Mouse (Mus musculus) CH12.LX (cell line): Measurements from ENCODE around the gene Nfix. TPM values are rescaled to one million over a fixed set of nuclear protein-coding genes. Genes with fewer than 3 reads are reported as not detected.

Experiments used
- DNase-seq: peaks from one replicate; pipeline ENCODE4 v3.0.0-alpha.2; 2013; ENCODE audit errors: extremely low read depth
- H3K27ac ChIP-seq: 2 replicates; pipeline ENCODE4 v1.5.1; 2012; ENCODE audit warnings: low read depth, mild to moderate bottlenecking, control low read depth, moderate library complexity; ENCODE audit not compliant: insufficient read depth
- H3K27me3 ChIP-seq: replicated peaks from 2 replicates; pipeline ENCODE3; 2012; ENCODE audit warnings: inconsistent platforms
- H3K36me3 ChIP-seq, 2 experiments: replicated peaks in 1 of 2; 2 replicates each; pipeline versions ENCODE3 to v1.6.1; 2012; ENCODE audit warnings: inconsistent platforms in 1 of 2, low read length in 1 of 2, mild to moderate bottlenecking in 1 of 2, mixed read lengths in 1 of 2, moderate library complexity in 1 of 2; ENCODE audit not compliant: control insufficient read depth in 1 of 2, insufficient read depth in 1 of 2
- H3K4me1 ChIP-seq, 2 experiments: 2 replicates each; pipeline ENCODE4 v1.6.1; 2012; ENCODE audit warnings: inconsistent platforms in 1 of 2, moderate library complexity in 1 of 2; ENCODE audit not compliant: insufficient read depth in 2 of 2, control insufficient read depth in 1 of 2
- H3K4me2 ChIP-seq: 2 replicates; pipeline ENCODE4 v1.6.1; 2012; ENCODE audit warnings: low read depth, mild to moderate bottlenecking, control low read depth; ENCODE audit not compliant: poor library complexity, insufficient read depth, severe bottlenecking
- H3K4me3 ChIP-seq, 3 experiments: fragments of 150-350 bp in 1 of 3; sonication (generic) in 1 of 3; replicated peaks in 1 of 3; 2 replicates each; pipeline versions ENCODE3 to v1.5.1; 2011 to 2012; ENCODE audit warnings: low read depth in 2 of 3, low read length in 2 of 3, mild to moderate bottlenecking in 2 of 3, moderate library complexity in 2 of 3, control low read depth in 1 of 3, improper control_type of control experiment in 1 of 3, inconsistent platforms in 1 of 3, mixed read lengths in 1 of 3; ENCODE audit not compliant: poor library complexity in 1 of 3
- H3K79me2 ChIP-seq: replicated peaks from 2 replicates; pipeline ENCODE4 v1.6.1; 2012; ENCODE audit warnings: mild to moderate bottlenecking, moderate library complexity; ENCODE audit not compliant: control insufficient read depth, poor library complexity, insufficient read depth, severe bottlenecking; ENCODE audit errors: extremely low read depth
- H3K9ac ChIP-seq: 2 replicates; pipeline ENCODE4 v1.6.1; 2012; ENCODE audit warnings: low read depth, mild to moderate bottlenecking, control low read depth, moderate library complexity; ENCODE audit not compliant: insufficient read depth
- H3K9me3 ChIP-seq: replicated peaks from 2 replicates; pipeline ENCODE3; 2012; ENCODE audit warnings: low read length, inconsistent platforms, mixed read lengths
- CHD1 ChIP-seq: IDR thresholded peaks from 2 replicates; pipeline ENCODE4 v1.6.1; 2012; ENCODE audit warnings: low read depth, low read length, improper control_type of control experiment, inconsistent platforms
- CTCF ChIP-seq, 2 experiments: IDR thresholded peaks in 1 of 2; conservative IDR thresholded peaks in 1 of 2; 2 replicates each; pipeline ENCODE4 v1.5.1; 2011 to 2012; ENCODE audit warnings: low read depth in 2 of 2, low read length in 2 of 2, improper control_type of control experiment in 1 of 2, inconsistent platforms in 1 of 2, mild to moderate bottlenecking in 1 of 2, moderate library complexity in 1 of 2
- ETS1 ChIP-seq: conservative IDR thresholded peaks from 2 replicates; pipeline ENCODE4 v1.6.1; 2012; ENCODE audit warnings: low read depth, mild to moderate bottlenecking, inconsistent platforms, low read length, improper control_type of control experiment, moderate library complexity
- MAFK ChIP-seq: IDR thresholded peaks from 2 replicates; pipeline ENCODE4 v1.6.1; 2011; ENCODE audit warnings: low read length, improper control_type of control experiment; ENCODE audit not compliant: insufficient replicate concordance
- NELFE ChIP-seq: IDR thresholded peaks from 2 replicates; pipeline ENCODE4 v1.6.1; 2011; ENCODE audit warnings: low read depth, low read length, improper control_type of control experiment
- POLR2A ChIP-seq: IDR thresholded peaks from 2 replicates; pipeline ENCODE4 v1.6.1; 2011; ENCODE audit warnings: low read depth, mild to moderate bottlenecking, improper control_type of control experiment, low read length
- POLR2AphosphoS2 ChIP-seq: IDR thresholded peaks from 2 replicates; pipeline ENCODE4 v1.6.1; 2011; ENCODE audit warnings: low read depth, low read length, improper control_type of control experiment
- UBTF ChIP-seq: IDR thresholded peaks from 2 replicates; pipeline ENCODE4 v1.6.1; 2012; ENCODE audit warnings: low read depth, mild to moderate bottlenecking, inconsistent platforms, low read length, improper control_type of control experiment, moderate library complexity
- USF2 ChIP-seq: conservative IDR thresholded peaks from 2 replicates; pipeline ENCODE4 v1.6.1; 2011; ENCODE audit warnings: low read depth, low read length, improper control_type of control experiment
- ZC3H11A ChIP-seq: IDR thresholded peaks from 2 replicates; pipeline ENCODE4 v1.6.1; 2012; ENCODE audit warnings: low read depth, mild to moderate bottlenecking, inconsistent platforms, low read length, improper control_type of control experiment
- dilution Hi-C: fragments of 300-500 bp; cut with MboI; formaldehyde crosslinking; loops from 2 replicates; pipeline ENCODE4 v1.14.3; 2020; ENCODE audit warnings: low sequenced_read_pairs; ENCODE audit not compliant: extremely low pct_unique_long_range_greater_than_20kb, extremely low pct_ligation_motif_present
- in situ Hi-C: fragments of 300-500 bp; cut with MboI; formaldehyde crosslinking; loops from 3 replicates; pipeline ENCODE4 v1.14.3; 2019; ENCODE audit warnings: low sequenced_read_pairs, low pct_ligation_motif_present, low pct_unique_long_range_greater_than_20kb, mixed read lengths
- polyA plus RNA-seq: library from polyadenylated mRNA; unstranded; fragments of >175 nt; gene quantifications from 2 replicates; pipeline ENCODE4 v1.2.1, GENCODE M21; 2012; ENCODE audit warnings: low read depth; ENCODE audit not compliant: insufficient read length
- total RNA-seq, 2 experiments: library from RNA; depleted of rRNA; stranded (reverse); fragments of 300-350 nt in 1 of 2; fragments of >200 nt in 1 of 2; gene quantifications; 2 replicates each; pipeline ENCODE4 v1.2.3; 2012 to 2014

Nfix gene
- total and polyA plus RNA-seq, 3 experiments, result 0.09 to 10.5 (median 1.1) TPM

GRCm38 (mm10) chr8:84834002-84834865, 34.1 kb upstream of the Nfix start:
- TF ChIP-seq USF2 (no peak), POLR2AphosphoS2 (0 out of 2 replicates have a peak, but pooled peaks have one; percentile 36)
- no peak overlapping the region for H3K27ac ChIP-seq
- no peaks in the 10 kb centered on the region for H3K9me3 ChIP-seq
- no peak for DNase-seq
- in situ Hi-C loops (no loop called here), dilution Hi-C loops (no loop called here)
- H3K9ac ChIP-seq, result no peak overlapping the region
- H3K4me3 ChIP-seq, result no peak overlapping the region
- peaks cover 26% of the 10 kb centered on the region for H3K79me2 ChIP-seq
- no peaks in the 10 kb centered on the region for H3K27me3 ChIP-seq
- no peak overlapping the region for H3K4me2 ChIP-seq
- H3K4me1 ChIP-seq, result peaks cover 8 to 66% of the 10 kb centered on the region in 2 experiments; a peak in 3 of 4 replicates
- peaks cover 47 to 60% of the 10 kb centered on the region in 2 experiments for H3K36me3 ChIP-seq

DNA sequence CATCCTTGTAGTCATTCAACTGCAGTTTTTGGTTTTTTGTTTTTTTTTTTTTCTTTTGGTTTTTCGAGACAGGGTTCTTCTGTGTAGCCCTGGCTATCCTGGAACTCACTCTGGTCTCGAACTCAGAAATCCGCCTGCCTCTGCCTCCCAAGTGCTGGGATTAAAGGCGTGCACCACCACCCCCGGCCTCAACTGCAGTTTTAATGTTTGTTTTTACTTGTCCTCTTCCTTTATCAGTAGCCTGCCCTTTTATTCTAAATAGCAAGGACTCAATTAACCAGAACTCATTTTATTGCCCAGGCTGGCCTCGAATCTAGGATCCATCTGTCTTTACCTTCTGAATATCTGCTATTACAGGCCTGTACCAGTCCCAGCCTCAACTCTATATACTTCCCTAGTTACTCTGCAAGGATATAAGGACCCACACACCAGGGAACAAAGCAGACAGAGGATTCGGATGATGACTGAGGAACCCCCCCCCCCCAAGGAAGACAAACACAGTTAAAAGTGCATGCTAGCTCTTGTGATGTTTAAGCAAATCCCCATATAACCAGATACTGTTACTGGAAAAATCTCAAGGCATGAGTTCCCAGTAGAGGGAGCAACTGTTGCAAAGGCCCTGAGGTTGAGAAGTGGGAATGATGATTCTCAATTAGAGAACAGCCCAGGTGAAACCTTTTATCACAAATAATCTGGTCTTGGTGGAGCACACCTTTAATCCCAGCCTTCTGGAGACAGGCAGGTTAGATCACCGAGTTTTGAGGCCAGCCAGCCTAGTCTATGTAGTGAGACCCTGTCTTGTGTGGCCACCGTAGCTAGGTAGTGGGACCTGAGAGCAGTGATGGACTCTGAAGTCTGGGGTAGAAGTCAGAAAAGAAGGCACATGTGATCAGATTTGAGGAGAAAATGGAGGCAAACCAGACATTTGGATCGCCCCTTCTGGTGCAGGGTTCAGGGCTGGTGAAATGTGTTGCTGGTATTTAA, 32.9 kb upstream of the Nfix start:
- H3K27ac ChIP-seq, result peak overlapping the region; percentile 52; the same call in 1 of the 2 replicates
- H3K36me3 ChIP-seq, result peaks cover 40 to 49% of the 10 kb centered on the region in 2 experiments
- no peaks in the 10 kb centered on the region for H3K9me3 ChIP-seq
- peaks cover 8 to 54% of the 10 kb centered on the region in 2 experiments; a peak in 3 of 4 replicates for H3K4me1 ChIP-seq
- peak overlapping the region; percentile 86 to 98 (median 89) for H3K4me3 ChIP-seq
- dilution Hi-C loops, result no loop called here
- no peak for DNase-seq
- TF ChIP-seq CHD1, result peak; percentile 48; the same call in 1 of the 2 replicates
- no peak for TF ChIP-seq POLR2A
- no peak for TF ChIP-seq UBTF
- TF ChIP-seq USF2, result no peak
- TF ChIP-seq NELFE, result no peak
- no peak for TF ChIP-seq ZC3H11A
- peak in 1 of 2 experiments; percentile 31; a peak in 1 of 4 replicates for TF ChIP-seq CTCF (conservative IDR thresholded peaks at IDR 0.05 in 1 of 2, IDR thresholded peaks at IDR 0.05 in 1 of 2; ENCODE audit: low read depth in 2 of 2, low read length in 2 of 2)
- no peak for TF ChIP-seq ETS1
- no peak for TF ChIP-seq MAFK
- TF ChIP-seq, all 38 proteins: peak for 2
- Histone ChIP-seq H3K27me3 (no peaks in the 10 kb centered on the region), H3K4me2 (peak overlapping the region; percentile 91), H3K9ac (peak overlapping the region; percentile 82), H3K79me2 (peaks cover 23% of the 10 kb centered on the region)
- in situ Hi-C loops, result no loop called here
